Mouse (Mus musculus) ES-E14 (cell line): ENCODE measurements around the gene Nub1. TPM values are rescaled to one million over a fixed set of nuclear protein-coding genes. Genes with fewer than 3 reads are reported as not detected.

Experiments used
- DNase-seq: peaks from one replicate; pipeline ENCODE4 v3.0.0-alpha.2; 2013; ENCODE audit warnings: low read depth, low spot score
- H3K27ac ChIP-seq: 2 replicates; pipeline ENCODE4 v1.5.1; 2012; ENCODE audit warnings: low read depth, mild to moderate bottlenecking, low read length, moderate library complexity, mixed read lengths; ENCODE audit not compliant: poor library complexity, insufficient read depth, severe bottlenecking
- H3K36me3 ChIP-seq: 2 replicates; pipeline ENCODE4 v1.6.1; 2012; ENCODE audit warnings: mild to moderate bottlenecking, low read length, moderate library complexity, mixed read lengths; ENCODE audit not compliant: control insufficient read depth, poor library complexity, insufficient read depth, severe bottlenecking
- H3K4me1 ChIP-seq, 2 experiments: fragments of 150-350 bp in 1 of 2; sonication (generic) in 1 of 2; 2 replicates each; pipeline ENCODE4 v1.6.1; 2012; ENCODE audit warnings: low read length in 2 of 2, mild to moderate bottlenecking in 1 of 2, mixed read lengths in 1 of 2; ENCODE audit not compliant: control insufficient read depth in 2 of 2, insufficient read depth in 2 of 2, poor library complexity in 1 of 2
- H3K4me3 ChIP-seq, 2 experiments: fragments of 150-350 bp in 1 of 2; sonication (generic) in 1 of 2; 2 replicates each; pipeline ENCODE4 v1.5.1; 2012; ENCODE audit warnings: low read length in 2 of 2, low read depth in 1 of 2, mild to moderate bottlenecking in 1 of 2, mixed read lengths in 1 of 2; ENCODE audit not compliant: insufficient read depth in 1 of 2, poor library complexity in 1 of 2, severe bottlenecking in 1 of 2
- H3K9ac ChIP-seq: 2 replicates; pipeline ENCODE4 v1.6.1; 2012; ENCODE audit warnings: low read depth, mild to moderate bottlenecking, low read length, mixed read lengths; ENCODE audit not compliant: poor library complexity, insufficient read depth, severe bottlenecking
- H3K9me3 ChIP-seq: fragments of 150-350 bp; sonication (generic); 2 replicates; pipeline ENCODE4 v1.6.1; 2012; ENCODE audit warnings: low read depth, mild to moderate bottlenecking, low read length; ENCODE audit not compliant: control insufficient read depth, insufficient read depth
- CHD2 ChIP-seq: IDR thresholded peaks from 2 replicates; pipeline ENCODE4 v1.6.1; 2014; ENCODE audit warnings: mild to moderate bottlenecking, low read depth, low read length, inconsistent platforms
- HCFC1 ChIP-seq: IDR thresholded peaks from 2 replicates; pipeline ENCODE4 v1.6.1; 2012; ENCODE audit warnings: low read length, inconsistent platforms, borderline replicate concordance; ENCODE audit not compliant: insufficient read depth
- MAFK ChIP-seq: IDR thresholded peaks from 2 replicates; pipeline ENCODE4 v1.6.1; 2014; ENCODE audit warnings: mild to moderate bottlenecking, low read depth, low read length, inconsistent platforms; ENCODE audit not compliant: insufficient read depth
- ZC3H11A ChIP-seq: IDR thresholded peaks from 2 replicates; pipeline ENCODE4 v1.6.1; 2012; ENCODE audit warnings: low read depth, mild to moderate bottlenecking, inconsistent platforms, low read length, borderline replicate concordance
- ZNF384 ChIP-seq: IDR thresholded peaks from 2 replicates; pipeline ENCODE4 v1.6.1; 2012; ENCODE audit warnings: low read depth, low read length, inconsistent platforms
- in situ Hi-C, 2 experiments: fragments of 600-800 bp; cut with MboI; formaldehyde crosslinking; loops; one replicate each; pipeline ENCODE4 v1.15.1; 2025; ENCODE audit warnings: low sequenced_read_pairs in 2 of 2, inconsistent platforms in 1 of 2; ENCODE audit not compliant: unreplicated experiment in 2 of 2
- total RNA-seq: library from RNA; depleted of rRNA; stranded (reverse); fragments of 300-350 nt; gene quantifications from 2 replicates; pipeline ENCODE4 v1.2.3, GENCODE M21; 2012

Gene Nub1
- total RNA-seq, 1 experiment = 47.7 TPM

DNA sequence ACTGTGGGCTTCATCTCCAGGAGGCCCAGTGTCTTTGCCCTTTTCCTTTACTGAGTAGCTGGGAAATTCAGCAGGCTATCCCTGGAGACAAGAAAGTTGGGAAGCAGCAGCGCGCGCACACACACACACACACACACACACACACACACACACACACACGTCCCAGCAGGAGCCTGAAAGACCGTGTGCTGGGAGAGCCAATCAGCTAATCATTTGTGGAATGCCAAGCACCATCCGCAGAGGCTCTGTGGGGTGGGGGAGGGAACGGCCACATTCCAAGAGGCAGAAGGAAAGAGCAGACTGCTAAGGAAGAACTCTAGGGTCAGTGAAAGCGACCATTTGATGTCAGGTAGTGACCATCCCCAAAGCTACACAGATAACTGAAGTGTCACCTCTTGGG lies 47.8 kb downstream of the Nub1 start:
- Histone ChIP-seq H3K4me3 (no peak overlapping the region), H3K4me1 (peaks cover 7 to 19% of the 10 kb centered on the region in 2 experiments), H3K9me3 (no peaks in the 10 kb centered on the region), H3K9ac (no peak overlapping the region), H3K27ac (no peak overlapping the region), H3K36me3 (no peaks in the 10 kb centered on the region)
- TF ChIP-seq CHD2 = 0 out of 2 replicates have a peak, but pooled peaks have one; percentile 15
- no peak for TF ChIP-seq HCFC1
- in situ Hi-C loops = no loop called here
- DNase-seq = peak; percentile 58

DNA sequence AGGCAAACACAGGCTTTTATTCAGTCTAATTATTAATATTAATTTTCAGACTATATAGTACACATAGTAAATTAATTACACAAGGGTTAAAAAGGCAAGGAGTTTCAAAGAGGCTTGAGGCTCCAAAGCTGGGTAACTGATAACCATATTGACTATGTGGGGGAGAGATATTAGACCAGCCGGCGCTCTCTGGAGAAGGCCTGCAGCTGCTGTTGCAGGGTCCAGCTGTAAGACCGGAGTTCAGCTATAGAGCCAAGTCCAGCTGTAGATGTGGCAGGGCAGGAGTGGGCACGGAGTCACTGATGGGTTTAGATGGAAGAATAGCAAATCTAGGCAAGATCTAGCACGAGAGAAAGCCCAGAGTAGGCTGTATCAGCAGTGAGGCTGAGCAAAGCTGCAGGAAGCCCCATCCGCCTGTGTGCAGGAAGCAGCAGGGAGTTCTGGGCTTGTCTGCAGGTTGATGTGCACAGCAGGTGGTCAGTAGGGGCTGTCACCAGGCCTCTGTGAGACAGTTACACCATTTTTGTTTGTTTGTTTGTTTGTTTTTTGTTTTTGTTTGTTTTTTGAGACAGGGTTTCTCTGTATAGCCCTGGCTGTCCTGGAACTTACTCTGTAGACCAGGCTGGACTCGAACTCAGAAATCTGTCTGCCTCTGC lies 48.6 kb downstream of the Nub1 start:
- no peak overlapping the region for H3K4me3 ChIP-seq
- TF ChIP-seq ZC3H11A = no peak
- TF ChIP-seq HCFC1 = no peak
- no peak for TF ChIP-seq CHD2
- no peak for TF ChIP-seq MAFK
- no peak for TF ChIP-seq ZNF384
- H3K36me3 ChIP-seq = no peaks in the 10 kb centered on the region
- H3K9me3 ChIP-seq = no peaks in the 10 kb centered on the region
- peak overlapping the region; percentile 38; the same call in 1 of the 2 replicates for H3K27ac ChIP-seq
- in situ Hi-C loops = no loop called here
- H3K4me1 ChIP-seq = peaks cover 7 to 19% of the 10 kb centered on the region in 2 experiments
- H3K9ac ChIP-seq = no peak overlapping the region; the same call in 1 of the 2 replicates
- DNase-seq = no peak

DNA sequence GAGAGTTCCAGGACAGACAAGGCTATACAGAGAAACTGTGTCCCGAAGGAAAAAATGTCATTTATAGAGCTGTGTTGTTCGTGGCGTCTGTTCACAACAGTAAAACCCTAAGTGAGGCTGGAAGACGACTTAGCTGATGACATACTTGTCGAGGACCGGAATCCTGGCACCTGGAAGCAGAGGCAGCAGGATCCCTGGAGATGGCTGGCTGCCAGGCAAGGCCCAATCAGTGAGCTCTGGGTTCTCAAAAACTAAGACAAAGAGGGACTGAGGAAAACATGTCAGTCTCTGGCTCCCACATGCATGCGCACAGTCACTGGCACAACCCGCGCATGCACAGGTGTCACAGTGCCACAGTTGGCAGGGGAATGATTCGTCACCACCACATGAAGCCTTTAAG lies 52.3 kb downstream of the Nub1 start:
- no peaks in the 10 kb centered on the region for H3K9me3 ChIP-seq
- no peak for TF ChIP-seq ZC3H11A
- TF ChIP-seq MAFK = no peak
- TF ChIP-seq CHD2 = no peak
- no peak for TF ChIP-seq ZNF384
- TF ChIP-seq HCFC1 = no peak
- peaks cover 7 to 8% of the 10 kb centered on the region in 2 experiments for H3K4me1 ChIP-seq
- H3K27ac ChIP-seq = no peak overlapping the region
- no peak for DNase-seq
- in situ Hi-C loops = no loop called here
- no peak overlapping the region for H3K4me3 ChIP-seq
- H3K9ac ChIP-seq = no peak overlapping the region
- H3K36me3 ChIP-seq = no peaks in the 10 kb centered on the region

DNA sequence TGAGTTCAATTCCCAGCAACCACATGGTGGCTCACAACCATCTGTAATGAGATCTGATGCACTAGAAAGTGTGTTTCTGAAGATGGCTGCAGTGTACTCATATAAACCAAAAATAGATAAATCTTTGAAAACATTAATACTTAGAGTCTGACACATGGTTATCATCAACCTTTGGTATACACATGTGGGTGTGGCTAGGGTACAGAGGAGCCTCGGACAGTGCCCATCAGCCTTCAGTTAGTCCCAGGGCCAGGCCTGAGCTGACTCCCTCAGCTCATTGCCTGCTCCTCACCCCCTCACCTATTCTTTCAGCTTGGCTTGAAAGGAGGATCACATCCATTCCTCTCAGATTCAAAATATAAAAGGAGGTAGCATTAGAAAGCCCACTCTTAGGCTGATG lies 53.2 kb downstream of the Nub1 start:
- H3K27ac ChIP-seq = no peak overlapping the region
- H3K4me1 ChIP-seq = peaks cover 4% of the 10 kb centered on the region in 2 experiments
- H3K9ac ChIP-seq = no peak overlapping the region
- no peak for TF ChIP-seq ZC3H11A
- TF ChIP-seq HCFC1 = no peak
- no peak for TF ChIP-seq ZNF384
- in situ Hi-C loops = no loop called here
- H3K4me3 ChIP-seq = no peak overlapping the region
- no peaks in the 10 kb centered on the region for H3K9me3 ChIP-seq
- H3K36me3 ChIP-seq = no peaks in the 10 kb centered on the region
- no peak for DNase-seq
